Mouse (Mus musculus) urinary bladder, adult 2 months (tissue): ENCODE measurements around the gene Luc7l3. TPM values are rescaled to one million over a fixed set of nuclear protein-coding genes. Genes with fewer than 3 reads are reported as not detected.

ENCODE experiments used
- DNase-seq: peaks from one replicate; pipeline ENCODE4 v3.0.0; 2022; ENCODE audit warnings: low spot score
- polyA plus RNA-seq: library from polyadenylated mRNA; depleted of rRNA; stranded (reverse); fragments of >200 nt; gene quantifications from 2 replicates; pipeline ENCODE4 v1.2.3, GENCODE M21; 2012; rRNA removed

The Luc7l3 gene
- polyA plus RNA-seq, 1 experiment: 102 TPM

DNA sequence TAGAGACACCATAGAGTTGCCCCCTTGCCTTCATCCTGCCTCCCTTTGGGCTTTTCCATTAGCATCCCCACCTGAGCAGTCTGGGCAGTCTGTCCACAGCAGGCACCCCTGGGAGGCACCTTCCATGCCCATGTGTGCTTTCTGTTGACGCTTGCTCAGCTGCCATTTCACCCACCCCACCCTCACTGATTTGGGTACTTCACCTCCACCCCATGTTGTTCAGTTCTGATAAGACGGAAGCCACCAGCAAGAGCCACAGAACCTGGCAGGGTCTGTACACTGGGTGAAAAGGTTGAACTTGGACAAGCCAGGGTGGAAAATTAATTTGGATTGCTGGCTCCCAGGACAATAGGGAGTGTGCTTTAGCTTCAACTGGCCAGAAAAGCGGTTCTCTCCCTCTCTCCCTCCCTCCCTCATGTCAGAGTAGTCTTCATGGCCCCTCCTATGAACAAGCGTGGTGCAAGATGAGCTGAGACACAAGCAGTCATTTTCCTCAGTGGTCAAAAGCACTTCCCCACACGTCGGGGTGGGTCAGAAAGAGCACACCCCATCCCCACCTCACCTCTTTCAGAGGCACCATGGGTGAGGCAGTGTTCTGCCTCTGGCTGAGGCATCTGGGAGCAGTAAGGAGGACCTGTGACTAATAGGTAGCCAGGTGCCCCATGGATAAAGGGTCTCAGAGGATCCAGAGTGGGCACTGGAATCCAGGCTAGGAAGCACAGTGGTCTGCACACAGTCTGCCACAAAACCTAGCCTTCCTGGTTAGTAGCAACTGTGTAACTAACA, 60.0 kb downstream of the Luc7l3 start:
- DNase-seq: no peak

DNA sequence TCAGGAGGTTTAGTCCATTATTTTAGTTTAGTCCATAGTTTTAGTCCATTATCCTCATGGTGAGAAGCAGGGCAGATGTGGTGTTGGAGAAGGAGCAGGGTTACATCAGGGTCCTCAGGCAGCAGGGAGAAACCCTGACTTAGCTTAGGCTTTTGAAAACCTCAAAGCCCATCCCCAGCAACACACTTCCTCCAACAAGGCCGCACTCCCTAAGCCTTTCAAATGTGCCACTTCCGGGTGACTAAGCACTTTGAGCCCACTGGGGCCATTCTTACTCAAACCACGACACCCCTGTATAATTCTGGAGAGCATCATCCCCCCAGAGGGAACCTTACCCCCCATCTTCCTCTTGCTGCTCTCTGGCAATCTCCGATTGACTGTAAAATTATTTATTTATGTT, 62.0 kb downstream of the Luc7l3 start:
- DNase-seq: no peak

DNA sequence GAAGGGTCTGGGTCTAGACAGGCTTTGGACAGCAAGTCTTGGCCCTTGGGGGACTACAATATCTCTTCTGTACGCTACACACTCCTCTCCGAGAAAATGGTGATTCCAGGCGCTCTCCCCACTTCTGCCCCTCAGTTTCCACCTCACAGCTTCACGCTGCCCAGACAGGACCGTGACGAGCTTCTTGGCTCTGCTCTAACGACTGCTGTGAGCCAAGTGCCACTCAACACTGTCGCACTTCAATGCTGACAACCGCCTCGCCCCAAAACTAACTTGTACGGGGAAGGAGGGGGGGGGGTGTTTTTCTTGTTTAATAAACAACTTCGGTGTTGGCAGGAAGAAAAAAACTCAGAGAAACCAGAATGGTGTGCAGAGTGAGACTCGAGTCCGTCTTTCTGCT, 63.8 kb downstream of the Luc7l3 start:
- no peak for DNase-seq

DNA sequence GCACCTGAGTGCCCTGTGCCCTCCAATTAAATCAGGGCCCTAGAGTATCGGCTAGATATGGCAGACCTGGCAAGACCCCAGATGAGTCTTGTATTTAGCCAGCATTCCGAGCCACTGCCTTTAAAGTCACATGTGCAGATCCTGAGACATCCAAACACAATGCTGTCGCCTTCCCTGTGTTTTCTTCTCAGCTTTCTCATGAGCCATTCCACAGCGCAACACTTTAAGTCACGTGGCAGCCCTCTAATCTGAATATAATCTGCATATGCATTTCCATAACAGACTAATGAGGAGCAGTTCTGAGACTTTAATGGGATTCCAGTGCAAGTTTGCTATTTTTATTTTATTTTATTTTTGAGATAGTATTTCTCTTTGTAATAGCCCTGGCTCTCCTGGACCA, 66.1 kb downstream of the Luc7l3 start:
- no peak for DNase-seq

DNA sequence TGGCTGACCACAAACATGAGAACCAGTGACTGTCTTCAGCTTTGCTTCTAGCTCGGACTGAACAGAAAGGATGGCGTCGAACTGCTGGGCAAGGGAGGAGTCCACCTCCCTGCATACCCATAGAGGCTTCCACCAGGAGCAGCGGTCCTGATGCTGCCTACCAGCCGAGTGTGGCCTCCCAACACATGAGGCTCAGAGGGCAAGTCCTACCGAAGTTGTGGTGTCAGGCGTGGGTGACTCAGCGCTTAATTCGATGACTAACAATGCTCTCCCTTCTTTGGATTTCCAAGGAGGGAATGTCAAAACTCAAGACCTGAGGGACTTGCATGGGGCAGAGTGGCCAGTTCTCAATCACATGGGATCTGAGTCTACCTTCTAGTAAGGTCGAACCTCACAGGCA, 68.1 kb downstream of the Luc7l3 start:
- DNase-seq: no peak

DNA sequence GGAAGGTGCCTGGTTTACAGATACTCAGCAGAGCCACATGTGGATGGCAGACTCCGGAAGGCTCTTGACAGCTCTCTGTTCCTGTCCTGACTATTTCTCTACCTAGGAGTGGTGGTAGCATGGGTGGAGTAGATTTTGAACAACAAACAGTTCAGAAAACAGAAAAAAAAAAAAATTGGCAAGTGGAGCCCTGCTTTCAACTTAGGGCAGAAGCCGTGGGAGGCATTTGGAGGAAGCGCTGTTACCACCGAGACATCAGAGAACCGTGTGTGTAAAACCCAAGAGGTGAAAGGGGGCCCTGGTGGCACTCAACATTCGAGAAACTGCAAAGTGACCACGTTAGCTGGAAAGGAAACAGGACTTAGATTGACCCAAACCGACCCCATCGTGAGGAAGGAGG, 68.6 kb downstream of the Luc7l3 start:
- no peak for DNase-seq

DNA sequence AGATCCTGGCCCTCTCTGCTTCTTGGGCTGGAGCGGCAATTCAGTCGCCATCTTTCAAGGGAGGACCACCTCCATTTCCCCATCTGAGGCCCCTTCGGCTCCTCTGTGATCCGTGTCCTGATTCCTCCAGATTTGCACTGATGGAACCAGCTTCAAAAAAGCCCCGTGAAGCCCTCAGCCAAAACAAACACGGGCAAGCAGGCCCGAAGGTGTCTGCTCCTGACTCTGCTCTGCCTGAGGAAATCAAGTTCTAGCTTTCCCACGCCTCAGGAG, 75.1 kb downstream of the Luc7l3 start:
- no peak for DNase-seq

DNA sequence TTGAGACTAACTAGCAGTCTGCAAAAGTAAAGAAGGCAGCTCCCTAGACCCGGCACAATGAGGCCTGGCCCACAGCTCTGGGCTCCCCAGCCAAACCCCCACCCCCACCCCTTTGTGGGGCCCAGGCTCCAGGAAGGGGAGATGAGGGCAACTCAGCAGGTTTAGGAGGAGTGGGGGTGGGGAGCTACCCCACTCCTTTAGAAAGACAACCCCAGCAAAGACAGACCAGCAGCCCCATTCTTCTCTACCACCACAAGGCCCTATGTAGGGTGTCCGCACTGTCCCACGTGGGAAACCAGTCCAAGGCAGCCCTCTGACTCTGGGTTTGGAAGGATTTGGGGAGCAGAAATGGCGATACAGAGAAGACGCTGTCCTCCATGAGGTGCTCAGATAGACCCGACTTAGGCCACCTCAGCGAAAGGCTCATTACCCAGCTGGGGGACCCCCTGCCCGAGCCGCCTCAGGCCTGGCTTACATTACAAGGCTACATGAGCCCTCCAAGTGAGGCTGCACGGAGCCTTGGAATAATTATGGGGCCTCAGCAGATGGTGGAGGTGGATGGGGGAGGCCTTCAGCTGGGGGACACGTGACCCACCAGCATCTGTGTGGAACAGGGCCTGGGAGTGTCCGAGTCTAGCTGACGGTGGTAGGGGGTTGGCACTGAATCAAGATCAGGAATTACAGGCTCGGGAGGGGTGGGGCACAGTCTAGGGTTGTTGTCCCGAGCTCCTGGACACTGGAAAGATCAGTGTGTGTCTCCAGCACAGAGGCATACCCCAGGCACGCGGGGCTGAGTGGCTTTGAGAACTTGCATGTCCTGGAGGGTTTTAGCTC, 75.6 kb downstream of the Luc7l3 start, which contains the start of gene Wfikkn2:
Gene Wfikkn2 (minus strand): TSS at position 51 of the 834 bp plus-strand sequence.
- no peak for DNase-seq

DNA sequence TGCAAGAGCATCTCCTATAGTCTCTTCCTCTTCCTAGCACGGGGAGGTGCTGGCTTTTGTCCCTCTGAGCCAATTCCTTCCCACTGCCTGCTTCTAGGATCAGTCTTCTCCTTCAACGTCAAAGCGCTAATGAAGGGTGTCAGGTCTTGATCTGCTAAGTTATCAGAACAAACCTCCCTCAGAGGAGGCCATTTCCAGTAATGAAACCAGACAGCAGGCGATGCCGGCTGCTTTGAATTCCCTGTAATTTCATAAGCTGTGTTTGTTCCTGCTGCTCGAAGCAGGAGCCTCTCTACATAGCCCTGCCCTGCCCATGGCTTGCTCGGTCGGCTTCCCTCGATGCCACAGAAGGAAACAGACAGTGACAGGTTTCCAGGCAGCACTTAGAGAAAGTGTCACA, 77.4 kb downstream of the Luc7l3 start:
- DNase-seq: no peak

DNA sequence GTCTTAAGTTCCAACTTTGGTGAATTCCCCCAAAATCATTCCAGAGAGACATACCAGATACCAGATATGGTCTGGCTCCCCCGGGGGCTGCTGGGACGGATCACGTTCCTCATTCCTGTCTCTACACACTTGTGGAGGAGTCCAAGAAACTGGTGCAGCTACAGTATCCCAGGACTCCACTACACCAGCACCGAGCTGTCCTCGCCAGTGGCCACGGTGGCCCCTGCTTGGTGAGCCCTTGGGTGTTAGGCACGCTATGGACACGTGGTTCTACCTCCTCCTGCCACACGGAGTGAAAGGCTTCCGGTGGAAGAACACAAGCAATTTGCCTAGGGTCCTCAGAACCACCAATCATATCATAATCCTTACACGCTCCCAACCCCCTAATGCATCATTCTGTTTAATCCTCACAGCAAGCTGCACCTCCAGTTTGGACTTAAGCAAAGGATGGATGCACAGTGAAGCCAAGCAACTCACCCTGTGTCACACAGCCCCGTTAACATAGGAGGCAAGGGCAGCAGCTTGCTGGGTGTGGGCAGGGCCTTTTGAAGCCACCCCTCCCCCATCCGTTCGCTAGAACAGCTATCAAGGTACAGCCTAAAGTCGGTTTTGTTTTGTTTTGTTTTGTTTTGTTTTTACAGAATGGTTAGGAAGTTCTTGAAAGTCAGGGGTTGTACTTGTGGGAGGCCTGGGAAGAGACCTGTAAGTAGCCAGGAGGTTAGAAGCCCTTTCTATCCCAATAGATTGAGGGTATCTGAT, 78.2 kb downstream of the Luc7l3 start:
- DNase-seq: no peak

DNA sequence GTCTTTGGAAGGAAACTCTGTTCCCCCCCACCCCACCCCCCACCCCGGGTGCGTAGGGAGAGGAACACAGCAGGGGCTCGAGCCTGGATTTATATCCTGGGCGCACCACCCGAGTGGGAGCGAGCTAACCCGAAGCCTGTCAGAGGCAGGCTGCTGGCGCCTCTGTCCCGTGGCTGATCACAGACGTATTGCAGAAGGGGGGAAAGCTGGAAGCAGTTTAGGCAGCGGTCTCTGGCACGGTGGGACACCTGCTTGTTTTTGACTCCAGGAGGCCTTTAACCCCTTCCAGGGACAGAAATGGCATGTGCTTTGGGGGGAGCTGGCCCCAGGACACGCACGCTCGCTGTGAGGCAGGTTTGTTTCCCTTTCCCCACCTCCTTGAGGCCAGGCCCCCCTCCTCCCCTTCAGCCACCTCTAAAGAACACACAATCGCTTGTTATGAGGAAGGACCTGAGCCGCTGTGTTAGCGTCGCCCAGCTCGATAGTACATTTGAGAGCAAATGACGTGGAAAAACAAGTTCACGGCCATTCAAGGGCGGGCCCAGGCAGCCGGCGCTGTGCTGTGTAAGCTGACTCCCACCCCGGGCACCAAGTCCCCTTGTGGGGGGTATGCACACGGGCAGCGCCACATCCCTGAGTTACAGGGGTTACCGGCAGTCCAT, 78.9 kb downstream of the Luc7l3 start:
- DNase-seq: no peak

DNA sequence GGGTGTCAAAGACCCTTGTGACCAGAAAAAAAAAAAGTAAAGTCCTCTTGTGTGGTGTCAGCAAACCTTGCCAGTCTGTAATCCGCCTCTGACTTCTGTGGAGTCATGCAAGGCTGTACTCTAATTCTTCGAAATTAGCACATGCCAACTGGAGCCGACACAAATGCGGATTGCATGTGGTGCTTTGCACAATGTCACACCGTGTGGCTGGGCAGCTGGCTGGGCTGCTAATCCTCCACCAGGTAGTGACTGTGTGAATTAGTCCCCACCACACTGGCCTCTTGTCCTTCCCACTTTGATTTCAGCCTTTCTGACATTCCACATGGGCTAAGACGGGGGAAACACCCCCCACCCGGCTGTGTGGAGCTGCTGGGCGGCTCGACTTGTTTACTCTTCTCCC, 82.1 kb downstream of the Luc7l3 start:
- DNase-seq: no peak

DNA sequence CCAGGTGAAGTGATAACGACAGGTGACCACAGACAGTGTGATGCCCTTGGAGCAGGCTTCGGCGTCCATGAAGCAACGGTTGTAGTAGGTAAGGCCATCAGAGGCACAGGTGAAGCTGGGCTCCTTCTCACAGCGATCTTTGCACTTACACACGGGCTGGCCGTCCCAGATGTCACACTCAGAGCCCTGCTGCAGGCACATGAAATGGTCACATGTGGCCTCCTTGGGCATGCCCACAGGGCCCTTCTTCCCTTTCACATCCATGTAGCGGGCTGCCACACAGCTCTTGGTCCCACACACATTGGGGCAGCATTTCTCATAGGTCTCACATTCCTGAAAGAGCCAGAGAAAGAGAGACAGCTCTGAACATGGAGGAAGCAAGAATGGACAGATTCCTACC, 83.0 kb downstream of the Luc7l3 start:
- DNase-seq: no peak

Other genes starting within 250 kb of the Luc7l3 start
- gene Tob1, start 110.5 kb downstream of the Luc7l3 start, polyA plus RNA-seq: 36.6 and 36.9 TPM in 2 replicates
- 3.6 and 4.7 TPM in 2 replicates for gene Wfikkn2, start 76.0 kb downstream of the Luc7l3 start, polyA plus RNA-seq
- gene Gm21885, start 40.1 kb downstream of the Luc7l3 start, polyA plus RNA-seq: not detected in 2 replicates
- gene Ankrd40, start 6.0 kb upstream of the Luc7l3 start, polyA plus RNA-seq: 65.6 and 75.4 TPM in 2 replicates
- 84.7 and 95.3 TPM in 2 replicates for gene Abcc3, start 71.0 kb upstream of the Luc7l3 start, polyA plus RNA-seq
- 2.6 and 2.9 TPM in 2 replicates for gene Cacna1g, start 152.2 kb upstream of the Luc7l3 start, polyA plus RNA-seq
- 0.06 TPM in 1 of 2 replicates, not detected in the other for gene Spata20, start 164.2 kb upstream of the Luc7l3 start, polyA plus RNA-seq
- gene Epn3, start 178.0 kb upstream of the Luc7l3 start, polyA plus RNA-seq: 28.5 and 34.1 TPM in 2 replicates
- gene Mycbpap, start 199.8 kb upstream of the Luc7l3 start, polyA plus RNA-seq: 1.7 and 2.0 TPM in 2 replicates
- gene Rsad1, start 227.3 kb upstream of the Luc7l3 start, polyA plus RNA-seq: 14.3 and 16.7 TPM in 2 replicates
- gene Chad, start 243.1 kb upstream of the Luc7l3 start, polyA plus RNA-seq: 0.17 and 0.29 TPM in 2 replicates